Mouse (Mus musculus): ENCODE measurements around the gene Satb2.

GRCm38 (mm10) chr1:56971942-56972250, 6.6 kb downstream of the Satb2 start:
- TF ChIP-seq CTCF (IDR thresholded peaks at IDR 0.05; ENCODE audit: low read depth) (no peak), EP300 (IDR thresholded peaks at IDR 0.05; ENCODE audit: low read depth) (no peak)

Data from heart, postnatal 0 days (tissue).